Comparison of ENCODE assay signal across 13 mouse cellular contexts in genomic region chr4:22263903-22264302, GRCm38 (mm10).
DNase-seq lines count a peak whose midpoint lies in the region; ATAC-seq and TF ChIP-seq lines count a peak whose summit lies in the region.
"Had no signal": no experiment of that assay in that cellular context is flagged by ENCODE, and none has a peak within 500 bp of the region (broad histone marks: within the 10 kb centered on the region; RNA-seq: fewer than 3 reads in every experiment).

No protein-coding gene starts in this region.

- H3K36me3 ChIP-seq in lung, embryonic 14.5 days (ENCODE audit: insufficient read depth), result no peaks in the 10 kb centered on the region
- H3K36me3 ChIP-seq in lung, postnatal 0 days (ENCODE audit: insufficient read depth, low read length), result no peaks in the 10 kb centered on the region
- H3K36me3 ChIP-seq: heart, embryonic 12.5 days had no signal

- ATAC-seq in lung, embryonic 14.5 days (ENCODE audit: insufficient read depth), result no peak
- ATAC-seq in lung, postnatal 0 days, result no peak
- ATAC-seq in erythroid progenitor cell, adult 5-6 weeks (replicated peaks; ENCODE audit: low FRiP score, poor library complexity, severe bottlenecking), result no peak
- ATAC-seq: intestine, postnatal 0 days had no signal

- H3K4me3 ChIP-seq in lung, embryonic 14.5 days (ENCODE audit: low read depth, low read length), result no peak overlapping the region
- no peak overlapping the region for H3K4me3 ChIP-seq in lung, postnatal 0 days (ENCODE audit: low read depth, low read length)
- H3K4me3 ChIP-seq: heart, embryonic 12.5 days had no signal

- H3K9me3 ChIP-seq in lung, embryonic 14.5 days (ENCODE audit: low read depth, low read length), result no peaks in the 10 kb centered on the region
- no peaks in the 10 kb centered on the region for H3K9me3 ChIP-seq in lung, postnatal 0 days (ENCODE audit: low read length)

- TF ChIP-seq EP300 in lung, postnatal 0 days (IDR thresholded peaks at IDR 0.05), result no peak

- no peaks in the 10 kb centered on the region for H3K27me3 ChIP-seq in lung, embryonic 14.5 days (ENCODE audit: insufficient read depth, low read length)
- no peaks in the 10 kb centered on the region for H3K27me3 ChIP-seq in lung, postnatal 0 days (replicated peaks; ENCODE audit: insufficient read depth, low read length)
- H3K27me3 ChIP-seq: heart, embryonic 12.5 days had no signal

- no peak overlapping the region for H3K4me2 ChIP-seq in lung, embryonic 14.5 days
- H3K4me2 ChIP-seq in lung, postnatal 0 days (replicated peaks; ENCODE audit: low read depth, low read length), result no peak overlapping the region
- H3K4me2 ChIP-seq: heart, embryonic 12.5 days had no signal

- DNase-seq in embryo, embryonic 10 days (ENCODE audit: low spot score), result peak; percentile 26
- DNase-seq in embryo, embryonic 9.5 days (ENCODE audit: extremely low spot score), result no peak
- DNase-seq in lung, embryonic 14.5 days, result peak; percentile 40
- DNase-seq in lung, postnatal 0 days (ENCODE audit: low spot score), result no peak
- DNase-seq in forelimb bud, embryonic 11.5 days (ENCODE audit: low read depth, low spot score), result peak; percentile 56
- DNase-seq in retina, postnatal 7 days (ENCODE audit: low read depth, low spot score), result peak; percentile 5
- no peak for DNase-seq in adrenal gland, postnatal 14 days
- DNase-seq: gastrocnemius, postnatal 36 days; liver; right cerebral cortex, postnatal 4 days had no signal

- H3K4me1 ChIP-seq in lung, embryonic 14.5 days (ENCODE audit: insufficient read depth), result no peaks in the 10 kb centered on the region
- H3K4me1 ChIP-seq in lung, postnatal 0 days (ENCODE audit: insufficient read depth, low read depth, low read length), result no peaks in the 10 kb centered on the region
- H3K4me1 ChIP-seq: heart, embryonic 12.5 days had no signal

- no peak overlapping the region for H3K27ac ChIP-seq in lung, embryonic 14.5 days (ENCODE audit: low read depth)
- no peak overlapping the region for H3K27ac ChIP-seq in lung, postnatal 0 days (ENCODE audit: low read length)

- H3K9ac ChIP-seq in lung, embryonic 14.5 days, result no peak overlapping the region
- no peak overlapping the region for H3K9ac ChIP-seq in lung, postnatal 0 days (replicated peaks; ENCODE audit: low read depth)
- H3K9ac ChIP-seq: heart, embryonic 12.5 days had no signal

- no peak for TF ChIP-seq CTCF in lung, embryonic 14.5 days (IDR thresholded peaks at IDR 0.05; ENCODE audit: low read depth)
- TF ChIP-seq CTCF in lung, postnatal 0 days (IDR thresholded peaks at IDR 0.05), result no peak

- 44% methylated on average over 6 of the region's 6 CpGs for WGBS in lung, embryonic 14.5 days
- 56% methylated on average over 6 of the region's 6 CpGs for WGBS in lung, postnatal 0 days

Comparison
In these comparisons a context has a peak if more than half of its experiments do, and no peak if none do; other contexts are left out.
1. DNase-seq: peak in embryo, embryonic 10 days (single experiment), lung, embryonic 14.5 days (single experiment), forelimb bud, embryonic 11.5 days (single experiment) and retina, postnatal 7 days (single experiment); none in embryo, embryonic 9.5 days (single experiment), lung, postnatal 0 days (single experiment) and adrenal gland, postnatal 14 days (single experiment).